Mouse (Mus musculus) brain, embryonic 18.5 days (tissue): ENCODE measurements around the gene Ly6f.

Experiments
- DNase-seq: peaks from one replicate; pipeline ENCODE4 v3.0.0-alpha.2; 2012; ENCODE audit warnings: low read depth, low spot score

Ly6f gene

GRCm38 (mm10) chr15:75317255-75317654 lies 49.0 kb downstream of the Ly6f start:
- DNase-seq = no peak

- DNase-seq = no peak
Measured at GRCm38 (mm10) chr15:75318584-75318983, 50.4 kb downstream of the Ly6f start.

GRCm38 (mm10) chr15:75320104-75320503 lies 51.9 kb downstream of the Ly6f start:
- no peak for DNase-seq
